Mouse (Mus musculus): ENCODE results near the gene Tnk2. TPM values are rescaled to one million over a fixed set of nuclear protein-coding genes. Genes with fewer than 3 reads are reported as not detected.

The Tnk2 gene
- 11.9 and 12.0 TPM in 2 replicates for polyA plus RNA-seq (2016; fragmentation: Nextera tagmentation; extraction: Ambion mirVana)

DNA sequence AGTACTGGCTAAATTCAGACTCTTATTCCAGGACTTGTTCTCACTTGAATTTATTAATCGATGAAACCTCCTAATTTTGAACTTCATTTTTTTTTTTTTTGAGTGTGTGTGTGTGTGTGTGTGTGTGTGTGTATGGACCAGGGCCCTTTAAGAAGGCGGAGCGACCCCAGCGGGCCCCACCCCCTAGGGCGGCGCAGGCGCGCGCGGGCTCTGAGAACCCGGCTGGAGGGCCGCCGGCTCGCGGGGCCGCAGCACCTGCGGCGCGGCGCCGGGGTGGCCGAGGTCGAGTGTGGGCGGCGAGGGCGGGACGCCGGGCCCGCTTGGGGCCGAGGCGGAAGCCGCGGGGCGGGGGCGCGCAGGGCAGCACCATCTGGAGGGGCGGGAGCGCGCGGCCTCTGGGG, at the start of gene Tnk2:
Gene Tnk2 (plus strand): TSS at position 214 of the 401 bp plus-strand sequence.
- H3K4me3 ChIP-seq (replicated peaks) = peak within 1 kb of the TSS; percentile 98
- no peaks in the 10 kb centered on the region for H3K9me3 ChIP-seq
- no peaks in the 10 kb centered on the region for H3K27me3 ChIP-seq
- no peaks in the 10 kb centered on the region for H3K36me3 ChIP-seq
- peak; percentile 86 for ATAC-seq (ENCODE audit: insufficient number of reproducible peaks, insufficient read depth, low FRiP score, low TSS enrichment, low read depth)
- peaks cover 24% of the 10 kb centered on the region for H3K4me1 ChIP-seq (replicated peaks)
- H3K9ac ChIP-seq (replicated peaks) = peak within 1 kb of the TSS; percentile 93
- H3K4me2 ChIP-seq = peak within 1 kb of the TSS; percentile 71
- peak within 1 kb of the TSS; percentile 92 for H3K27ac ChIP-seq
- WGBS = 0% methylated on average over 40 of the region's 40 CpGs

DNA sequence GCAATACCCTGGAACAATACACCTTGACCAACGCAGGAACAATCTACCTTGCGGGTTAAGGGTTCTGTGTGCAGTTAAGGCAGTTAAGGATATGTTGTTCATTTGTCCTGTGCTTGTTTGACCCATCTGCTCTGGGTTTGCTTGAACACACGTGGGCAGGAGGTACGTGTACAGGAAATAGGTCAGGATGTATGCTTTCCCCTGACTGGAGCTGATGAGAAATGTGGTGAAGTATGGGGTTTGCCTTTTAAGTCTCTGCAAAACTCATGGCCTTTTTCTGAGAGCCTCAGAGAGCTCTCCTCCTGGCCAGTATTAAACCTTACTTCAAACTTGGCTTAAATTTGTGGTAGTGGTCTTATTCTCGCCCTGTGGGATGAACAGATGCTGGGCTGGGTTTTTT, 49.8 kb upstream of the Tnk2 start:
- no peak overlapping the region for H3K27ac ChIP-seq
- no peaks in the 10 kb centered on the region for H3K9me3 ChIP-seq
- ATAC-seq (ENCODE audit: insufficient number of reproducible peaks, insufficient read depth, low FRiP score, low TSS enrichment, low read depth) = no peak
- H3K36me3 ChIP-seq = no peaks in the 10 kb centered on the region
- WGBS = 71% methylated on average over 5 of the region's 5 CpGs
- no peaks in the 10 kb centered on the region; the same call in 1 of the 2 replicates for H3K4me1 ChIP-seq (replicated peaks)
- no peaks in the 10 kb centered on the region for H3K27me3 ChIP-seq
- no peak overlapping the region for H3K9ac ChIP-seq (replicated peaks)
- no peak overlapping the region for H3K4me2 ChIP-seq
- H3K4me3 ChIP-seq (replicated peaks) = no peak overlapping the region

DNA sequence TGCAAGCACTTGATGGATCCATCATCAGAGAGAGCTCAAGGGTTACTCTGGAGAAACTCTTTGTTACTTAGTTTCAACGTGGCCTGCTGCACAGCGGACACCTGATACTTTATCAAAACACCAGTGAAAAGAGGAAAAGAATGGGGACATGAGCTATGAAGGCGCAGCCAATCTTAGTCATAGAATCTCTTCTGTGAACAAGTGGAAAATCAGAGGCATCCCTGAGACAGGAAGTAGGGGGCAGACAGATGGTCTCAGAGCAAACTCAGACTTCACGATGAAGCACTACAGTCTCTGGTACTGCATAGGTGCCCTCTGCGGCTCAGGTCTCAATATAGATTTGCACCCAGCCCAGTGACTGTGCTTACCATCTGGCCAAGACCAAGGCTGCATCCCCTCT, 49.0 kb upstream of the Tnk2 start:
- Histone ChIP-seq H3K9me3 (no peaks in the 10 kb centered on the region), H3K9ac (replicated peaks) (no peak overlapping the region), H3K4me3 (replicated peaks) (no peak overlapping the region), H3K27me3 (no peaks in the 10 kb centered on the region), H3K4me1 (replicated peaks) (no peaks in the 10 kb centered on the region; the same call in 1 of the 2 replicates), H3K36me3 (no peaks in the 10 kb centered on the region), H3K4me2 (no peak overlapping the region), H3K27ac (no peak overlapping the region)
- ATAC-seq (ENCODE audit: insufficient number of reproducible peaks, insufficient read depth, low FRiP score, low TSS enrichment, low read depth) = no peak
- WGBS = 83% methylated on average over 5 of the region's 5 CpGs

DNA sequence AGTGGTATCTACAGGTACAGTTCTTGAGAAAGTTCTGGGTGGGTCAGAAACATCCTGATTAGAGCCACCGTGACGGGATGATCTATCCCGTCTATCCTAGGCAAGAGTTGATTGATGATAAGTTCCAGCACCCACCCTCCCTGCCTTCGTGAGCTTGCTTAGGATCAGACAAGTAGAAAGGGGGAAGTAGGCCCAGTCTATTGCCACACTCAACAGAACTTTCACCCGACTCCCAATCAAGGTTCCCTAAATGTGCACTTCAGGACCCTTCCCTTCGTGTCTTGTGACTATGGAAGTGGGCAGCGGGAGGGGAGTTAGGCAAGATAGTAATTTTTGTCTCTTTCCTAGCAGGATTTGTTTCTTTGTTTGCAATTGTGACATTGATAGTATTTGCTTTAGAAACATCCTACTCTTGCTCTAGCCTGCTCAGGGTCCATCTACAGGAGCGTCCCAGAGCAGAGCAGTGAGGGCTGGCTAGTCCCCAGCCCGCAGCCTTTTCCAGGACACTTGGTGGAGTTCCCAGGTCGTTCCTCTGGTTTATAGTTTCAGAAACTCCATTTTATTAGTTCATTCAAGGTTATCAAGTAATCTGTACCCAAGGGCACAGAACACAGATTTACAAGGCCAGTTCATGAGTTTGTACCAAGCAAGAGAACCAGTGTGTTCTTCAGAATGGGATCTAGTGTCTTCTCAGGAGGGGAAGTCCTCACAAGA, 48.4 kb upstream of the Tnk2 start:
- Histone ChIP-seq H3K4me2 (no peak overlapping the region), H3K36me3 (no peaks in the 10 kb centered on the region), H3K9me3 (no peaks in the 10 kb centered on the region), H3K9ac (replicated peaks) (no peak overlapping the region), H3K27me3 (no peaks in the 10 kb centered on the region), H3K4me3 (replicated peaks) (no peak overlapping the region), H3K4me1 (replicated peaks) (no peaks in the 10 kb centered on the region; the same call in 1 of the 2 replicates), H3K27ac (no peak overlapping the region)
- no peak for ATAC-seq (ENCODE audit: insufficient number of reproducible peaks, insufficient read depth, low FRiP score, low TSS enrichment, low read depth)
- 83% methylated on average over 10 of the region's 10 CpGs for WGBS

DNA sequence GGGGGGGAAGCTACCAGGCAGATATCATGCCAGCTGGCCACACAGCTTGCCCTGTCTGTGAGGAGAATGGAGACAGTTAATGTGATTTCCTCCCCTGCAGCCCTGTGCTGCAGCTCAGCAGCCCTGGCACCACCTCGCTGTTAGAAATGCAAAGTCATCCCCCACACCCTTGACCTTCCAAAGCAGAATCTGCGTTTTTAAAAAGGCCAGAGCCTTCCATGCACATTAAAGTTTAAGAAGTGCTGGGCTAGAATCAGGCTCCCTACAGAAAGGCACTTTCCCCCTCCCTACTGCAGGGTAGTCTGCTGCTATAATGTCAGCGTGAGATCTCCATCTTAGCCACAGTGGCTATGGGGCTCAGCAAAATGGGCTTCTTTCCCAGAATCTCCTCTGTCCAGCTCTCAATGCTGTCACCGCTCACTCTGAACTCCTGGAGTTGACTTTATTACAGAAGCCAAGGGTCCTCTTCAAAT, 45.7 kb upstream of the Tnk2 start:
- Histone ChIP-seq H3K4me3 (replicated peaks) (no peak overlapping the region), H3K9me3 (no peaks in the 10 kb centered on the region), H3K27ac (no peak overlapping the region), H3K9ac (replicated peaks) (peak overlapping the region; percentile 28; the same call in 1 of the 2 replicates), H3K4me2 (no peak overlapping the region), H3K36me3 (no peaks in the 10 kb centered on the region), H3K4me1 (replicated peaks) (no peaks in the 10 kb centered on the region; the same call in 1 of the 2 replicates), H3K27me3 (no peaks in the 10 kb centered on the region)
- ATAC-seq (ENCODE audit: insufficient number of reproducible peaks, insufficient read depth, low FRiP score, low TSS enrichment, low read depth) = no peak
- 33% methylated on average over 4 of the region's 4 CpGs for WGBS

DNA sequence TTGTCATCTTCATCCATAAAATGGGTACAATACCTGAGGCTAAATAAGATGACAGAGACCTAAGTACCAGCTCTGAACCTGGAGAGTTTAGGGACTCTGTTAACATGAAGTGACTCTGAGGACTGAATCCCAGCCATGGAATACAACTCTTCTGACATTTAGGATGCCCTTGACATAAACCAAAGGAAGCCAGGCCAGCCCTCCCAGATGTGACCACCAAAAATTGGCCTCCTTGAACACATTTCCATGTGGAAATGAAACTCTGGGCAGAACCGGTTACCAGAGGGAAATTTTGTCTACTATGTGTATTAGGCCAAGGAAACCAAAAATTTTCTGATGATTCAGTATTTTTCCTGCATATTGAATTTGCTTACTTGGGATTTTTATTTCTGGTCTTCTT, 44.5 kb upstream of the Tnk2 start:
- WGBS = 97% methylated on average over 1 of the region's 1 CpGs
- H3K9me3 ChIP-seq = no peaks in the 10 kb centered on the region

DNA sequence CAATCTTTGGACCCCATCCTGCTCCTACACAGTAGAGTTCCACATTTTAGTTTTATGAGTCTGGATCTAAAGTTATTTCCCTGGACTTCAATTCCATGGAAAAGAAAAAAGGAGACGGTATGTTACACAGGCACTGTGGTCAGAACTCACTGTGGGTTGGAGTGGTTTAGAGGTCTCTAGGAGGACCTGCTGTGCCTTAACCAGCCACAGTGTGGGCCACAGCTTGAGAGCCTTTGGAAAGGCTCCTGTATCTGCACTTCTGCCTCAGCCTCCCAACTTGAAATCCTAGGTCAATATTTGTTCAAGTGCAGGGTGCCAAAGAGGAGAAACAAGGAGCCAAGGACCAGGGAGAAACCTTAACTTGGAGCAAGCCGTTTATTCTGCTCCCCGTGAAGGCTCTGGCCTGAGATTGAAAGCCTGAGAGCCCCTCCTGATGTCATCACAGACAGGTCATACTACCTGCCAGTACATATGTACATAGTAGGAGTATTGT, 41.4 kb upstream of the Tnk2 start:
- H3K36me3 ChIP-seq = no peaks in the 10 kb centered on the region
- no peak for ATAC-seq (ENCODE audit: insufficient number of reproducible peaks, insufficient read depth, low FRiP score, low TSS enrichment, low read depth)
- 80% methylated on average over 3 of the region's 3 CpGs for WGBS

More for the DNA sequence above, 44.5 kb upstream of the Tnk2 start:
- H3K9ac ChIP-seq (replicated peaks) = no peak overlapping the region
- H3K4me2 ChIP-seq = no peak overlapping the region
- no peaks in the 10 kb centered on the region for H3K27me3 ChIP-seq
- H3K36me3 ChIP-seq = no peaks in the 10 kb centered on the region
- ATAC-seq (ENCODE audit: insufficient number of reproducible peaks, insufficient read depth, low FRiP score, low TSS enrichment, low read depth) = no peak
- no peaks in the 10 kb centered on the region; the same call in 1 of the 2 replicates for H3K4me1 ChIP-seq (replicated peaks)
- no peak overlapping the region for H3K4me3 ChIP-seq (replicated peaks)
- no peak overlapping the region for H3K27ac ChIP-seq

DNA sequence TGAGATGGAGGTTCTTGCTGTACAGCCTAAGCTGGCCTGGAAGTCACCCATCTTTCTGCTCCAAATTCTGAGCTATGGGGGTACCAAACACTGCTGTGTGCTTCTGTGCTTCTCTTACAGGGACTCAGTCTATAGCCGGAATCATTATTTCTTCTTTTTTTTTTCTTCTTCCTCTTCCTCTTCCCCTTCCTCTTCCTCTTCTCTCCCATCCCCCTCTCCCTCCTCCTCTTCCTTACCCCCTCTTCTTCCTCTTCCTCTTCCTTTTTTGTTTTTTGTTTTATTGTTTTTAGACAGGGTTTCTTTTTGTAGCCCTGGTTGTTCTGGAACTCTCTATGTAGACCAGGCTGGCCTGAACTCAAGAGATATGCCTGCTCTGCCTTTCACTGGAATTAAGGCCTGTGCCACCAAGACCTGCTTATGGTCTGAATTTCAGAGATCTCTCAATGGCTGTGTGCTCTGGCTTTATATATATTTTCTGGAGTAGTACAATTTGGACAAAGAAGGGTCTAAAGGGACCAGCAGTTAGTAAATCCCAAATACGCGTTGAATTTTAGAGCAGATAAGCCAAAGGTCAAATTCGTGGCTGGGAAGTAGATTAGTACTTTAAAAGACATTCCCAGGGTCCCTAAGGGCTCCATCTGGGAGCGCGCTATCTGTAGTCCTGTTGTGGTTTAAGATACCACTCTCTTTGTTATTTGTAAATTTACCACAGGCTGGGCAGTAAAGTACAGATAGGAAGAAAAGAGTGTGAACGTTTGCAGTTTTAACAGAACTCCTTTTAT, 35.9 kb upstream of the Tnk2 start:
- WGBS = 55% methylated on average over 7 of the region's 7 CpGs
- Histone ChIP-seq H3K27me3 (no peaks in the 10 kb centered on the region), H3K36me3 (no peaks in the 10 kb centered on the region), H3K9ac (replicated peaks) (no peak overlapping the region; the same call in 1 of the 2 replicates), H3K27ac (no peak overlapping the region), H3K4me1 (replicated peaks) (peaks cover 12% of the 10 kb centered on the region), H3K4me2 (peak overlapping the region; percentile 78), H3K4me3 (replicated peaks) (peak overlapping the region; percentile 81; the same call in 1 of the 2 replicates), H3K9me3 (no peaks in the 10 kb centered on the region)
- no peak for ATAC-seq (ENCODE audit: insufficient number of reproducible peaks, insufficient read depth, low FRiP score, low TSS enrichment, low read depth)

More for the DNA sequence above, 41.4 kb upstream of the Tnk2 start:
- Histone ChIP-seq H3K27ac (no peak overlapping the region), H3K9ac (replicated peaks) (no peak overlapping the region), H3K4me1 (replicated peaks) (no peaks in the 10 kb centered on the region; the same call in 1 of the 2 replicates), H3K9me3 (no peaks in the 10 kb centered on the region), H3K4me3 (replicated peaks) (no peak overlapping the region), H3K27me3 (no peaks in the 10 kb centered on the region), H3K4me2 (no peak overlapping the region)

DNA sequence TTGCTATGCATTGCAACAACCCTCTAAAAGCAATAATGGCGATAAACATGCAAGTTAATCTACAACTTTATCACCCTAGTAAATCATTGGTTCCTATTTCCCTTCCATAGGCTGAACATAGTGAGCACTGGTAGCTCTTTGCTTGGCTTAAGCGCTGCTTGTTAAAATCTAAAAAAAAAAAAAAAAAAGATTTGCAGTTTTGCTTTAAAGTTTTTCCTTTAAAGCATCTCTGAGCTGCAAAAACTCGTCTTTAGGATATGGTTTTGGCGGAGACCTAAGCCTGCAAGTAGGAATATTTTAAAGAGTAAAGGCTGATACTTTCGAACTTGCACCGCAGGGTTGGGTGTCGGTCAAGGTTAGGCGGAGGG, 35.3 kb upstream of the Tnk2 start:
- H3K4me1 ChIP-seq (replicated peaks) = peaks cover 12% of the 10 kb centered on the region
- H3K36me3 ChIP-seq = no peaks in the 10 kb centered on the region
- no peaks in the 10 kb centered on the region for H3K9me3 ChIP-seq
- ATAC-seq (ENCODE audit: insufficient number of reproducible peaks, insufficient read depth, low FRiP score, low TSS enrichment, low read depth) = no peak
- no peaks in the 10 kb centered on the region for H3K27me3 ChIP-seq
- H3K4me3 ChIP-seq (replicated peaks) = peak overlapping the region; percentile 81
- H3K27ac ChIP-seq = peak overlapping the region; percentile 93; the same call in 1 of the 2 replicates
- 8% methylated on average over 8 of the region's 8 CpGs for WGBS
- H3K9ac ChIP-seq (replicated peaks) = peak overlapping the region; percentile 78
- H3K4me2 ChIP-seq = peak overlapping the region; percentile 78

DNA sequence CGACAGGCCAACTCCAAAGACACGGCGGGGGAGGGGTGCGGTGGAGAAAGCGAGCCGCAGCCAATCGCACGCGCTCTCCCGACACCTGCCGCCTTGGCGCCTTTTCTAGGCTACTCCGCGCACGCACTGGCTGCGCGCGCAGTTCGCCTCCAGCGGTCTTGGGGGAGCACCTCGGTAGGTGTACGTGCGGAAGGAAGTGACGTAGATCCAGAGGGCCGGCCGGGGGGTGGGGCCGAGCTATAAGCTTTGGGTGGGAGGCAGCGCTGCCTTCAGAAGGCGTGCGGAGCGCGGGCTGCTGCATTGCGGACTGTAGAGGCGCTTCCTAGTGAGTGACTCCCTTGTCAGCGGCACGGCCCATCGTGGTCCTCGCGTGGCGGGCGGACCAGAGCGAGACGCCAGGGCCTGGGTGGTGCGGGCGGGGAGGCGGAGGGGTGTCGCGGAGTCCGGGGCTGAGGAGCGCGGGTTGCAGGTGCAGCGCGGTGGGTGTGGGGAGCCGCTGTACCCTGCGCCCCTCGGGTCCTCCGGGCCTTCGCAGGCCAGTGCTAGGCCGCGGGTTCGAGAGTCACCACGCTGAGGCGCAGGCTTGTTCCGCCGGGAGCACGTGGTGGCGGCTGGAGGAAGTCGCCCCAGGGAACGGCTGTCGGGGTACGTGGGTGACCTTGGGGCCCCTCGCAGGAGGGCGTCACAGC, 34.8 kb upstream of the Tnk2 start, which contains the start of gene Tfrc:
Gene Tfrc (plus strand): TSS at position 209 of the 689 bp plus-strand sequence.
- H3K27me3 ChIP-seq = no peaks in the 10 kb centered on the region
- H3K9ac ChIP-seq (replicated peaks) = peak within 1 kb of the TSS; percentile 78
- peak within 1 kb of the TSS; percentile 81 for H3K4me3 ChIP-seq (replicated peaks)
- no peaks in the 10 kb centered on the region for H3K36me3 ChIP-seq
- ATAC-seq (ENCODE audit: insufficient number of reproducible peaks, insufficient read depth, low FRiP score, low TSS enrichment, low read depth) = peak; percentile 98
- under 1% methylated on average over 73 of the region's 73 CpGs for WGBS
- no peaks in the 10 kb centered on the region for H3K9me3 ChIP-seq
- H3K27ac ChIP-seq = peak within 1 kb of the TSS; percentile 93
- H3K4me1 ChIP-seq (replicated peaks) = peaks cover 12% of the 10 kb centered on the region
- peak within 1 kb of the TSS; percentile 78 for H3K4me2 ChIP-seq

Measured in limb, embryonic 12.5 days (tissue).